Mouse (Mus musculus) hindbrain, postnatal 0 days (tissue): ENCODE data around the gene Zfp217. TPM values are rescaled to one million over a fixed set of nuclear protein-coding genes. Genes with fewer than 3 reads are reported as not detected.
A peak's percentile ranks its signal among the peaks of the same experiment; 100 is the strongest.

Experiments used
- ATAC-seq: fragments of 200-750 bp; cut with Nextera tagmentation; 2 replicates; pipeline ENCODE4 v1.8.0; 2017; ENCODE audit warnings: mild to moderate bottlenecking, moderate TSS enrichment, moderate library complexity
- DNase-seq: peaks from one replicate; pipeline ENCODE4 v3.0.0-alpha.2; 2015; ENCODE audit warnings: low spot score
- H3K27ac ChIP-seq: fragments of 300-500 bp; sonication (generic); 2 replicates; pipeline ENCODE4 v1.5.1; 2014; ENCODE audit warnings: mild to moderate bottlenecking
- H3K27me3 ChIP-seq: fragments of 300-500 bp; sonication (generic); 2 replicates; pipeline ENCODE4 v1.6.1; 2014; ENCODE audit warnings: low read length, mixed read lengths; ENCODE audit not compliant: insufficient read depth
- H3K36me3 ChIP-seq: fragments of 300-500 bp; sonication (generic); 2 replicates; pipeline ENCODE4 v1.6.1; 2014; ENCODE audit warnings: low read length, mixed read lengths; ENCODE audit not compliant: insufficient read depth
- H3K4me1 ChIP-seq: fragments of 300-500 bp; sonication (generic); 2 replicates; pipeline ENCODE4 v1.6.1; 2014; ENCODE audit warnings: antibody characterized with exemption, low read length, mixed read lengths; ENCODE audit not compliant: insufficient read depth
- H3K4me2 ChIP-seq: fragments of 300-500 bp; sonication (generic); 2 replicates; pipeline ENCODE4 v1.6.1; 2014; ENCODE audit warnings: low read depth, mild to moderate bottlenecking, low read length, moderate library complexity, mixed read lengths
- H3K4me3 ChIP-seq: fragments of 300-500 bp; sonication (generic); 2 replicates; pipeline ENCODE4 v1.5.1; 2014; ENCODE audit warnings: low read length
- H3K9ac ChIP-seq: fragments of 300-500 bp; sonication (generic); replicated peaks from 2 replicates; pipeline ENCODE4 v1.6.1; 2014; ENCODE audit warnings: mild to moderate bottlenecking, low read length, moderate library complexity, mixed read lengths
- H3K9me3 ChIP-seq: fragments of 300-500 bp; sonication (generic); 2 replicates; pipeline ENCODE4 v1.6.1; 2016; ENCODE audit warnings: low read length, mixed read lengths
- CTCF ChIP-seq: IDR thresholded peaks from 2 replicates; pipeline ENCODE4 v1.5.1; 2016; ENCODE audit warnings: antibody characterized with exemption, control low read depth, low read depth
- WGBS: fragments of 180-500 bp; shearing (Covaris S2); extraction: QIAGEN DNeasy Blood & Tissue Kit; methylation state at CpG from one replicate; pipeline ENCODE4 v1.1.7; 2014; 5-methylcytosine and 5-hydroxymethylcytosine counted together
- polyA plus RNA-seq: library from polyadenylated mRNA; unstranded; fragments of >200 nt; fragmentation: Nextera tagmentation; extraction: Ambion mirVana; gene quantifications from 2 replicates; pipeline ENCODE4 v1.2.1, GENCODE M21; 2015
- total RNA-seq: library from RNA; depleted of rRNA; stranded (reverse); fragments of >200 nt; gene quantifications from 2 replicates; pipeline ENCODE4 v1.2.3, GENCODE M21; 2014

Zfp217 gene
- total and polyA plus RNA-seq, 2 experiments from 2014 or later, result 0.61 to 8.5 TPM

DNA sequence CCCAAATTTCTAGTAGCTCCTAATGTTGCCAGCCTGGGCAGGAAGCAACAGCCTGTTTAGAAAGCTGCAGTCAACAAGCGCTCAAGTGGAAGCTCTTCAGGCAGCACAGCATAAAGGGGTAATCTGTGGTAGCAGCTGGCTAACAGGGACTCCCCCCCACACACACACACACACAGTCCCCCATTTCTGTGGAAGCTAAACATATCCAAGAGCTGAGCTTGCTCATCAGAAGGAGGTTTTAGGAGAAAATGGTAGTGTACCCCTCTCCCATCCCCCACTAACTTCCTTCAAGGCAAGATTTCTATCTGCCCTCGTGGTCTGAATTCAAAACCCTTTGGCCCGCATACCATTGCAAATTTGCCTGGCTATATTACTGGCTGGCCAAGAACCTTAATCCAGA, 20.4 kb downstream of the Zfp217 start:
- no peaks in the 10 kb centered on the region for H3K36me3 ChIP-seq
- DNase-seq, result no peak
- TF ChIP-seq CTCF, result no peak
- H3K9me3 ChIP-seq, result no peaks in the 10 kb centered on the region
- no peak overlapping the region for H3K27ac ChIP-seq
- ATAC-seq, result no peak
- no peak overlapping the region for H3K9ac ChIP-seq
- 48% methylated on average over 3 of the region's 3 CpGs for WGBS
- H3K27me3 ChIP-seq, result no peaks in the 10 kb centered on the region
- H3K4me3 ChIP-seq, result no peak overlapping the region
- no peak overlapping the region for H3K4me2 ChIP-seq
- no peaks in the 10 kb centered on the region for H3K4me1 ChIP-seq

- H3K36me3 ChIP-seq, result no peaks in the 10 kb centered on the region
- H3K9me3 ChIP-seq, result no peaks in the 10 kb centered on the region
- ATAC-seq, result no peak
- H3K4me1 ChIP-seq, result no peaks in the 10 kb centered on the region
- no peak overlapping the region for H3K27ac ChIP-seq
- H3K4me3 ChIP-seq, result no peak overlapping the region
- DNase-seq, result no peak
- no peaks in the 10 kb centered on the region for H3K27me3 ChIP-seq
- TF ChIP-seq CTCF, result no peak
- WGBS, result 83% methylated on average over 1 of the region's 1 CpGs
- no peak overlapping the region for H3K9ac ChIP-seq
- no peak overlapping the region for H3K4me2 ChIP-seq
Measured at GRCm38 (mm10) chr2:170126266-170126665, 21.6 kb downstream of the Zfp217 start.

- Histone ChIP-seq H3K4me2 (no peak overlapping the region), H3K27me3 (no peaks in the 10 kb centered on the region), H3K9me3 (no peaks in the 10 kb centered on the region), H3K9ac (no peak overlapping the region), H3K36me3 (peaks cover 6% of the 10 kb centered on the region; the same call in 1 of the 2 replicates), H3K4me1 (no peaks in the 10 kb centered on the region), H3K27ac (no peak overlapping the region), H3K4me3 (no peak overlapping the region)
- 87% methylated on average over 7 of the region's 7 CpGs for whole genome bisulfite sequencing
- no peak for ATAC-seq
- no peak for TF ChIP-seq CTCF
- no peak for DNase-seq
Measured at GRCm38 (mm10) chr2:170122197-170122596, 25.7 kb downstream of the Zfp217 start.

GRCm38 (mm10) chr2:170120139-170121027, 27.5 kb downstream of the Zfp217 start:
- Histone ChIP-seq H3K27ac (no peak overlapping the region), H3K4me3 (no peak overlapping the region), H3K27me3 (no peaks in the 10 kb centered on the region), H3K36me3 (peaks cover 6% of the 10 kb centered on the region; the same call in 1 of the 2 replicates), H3K4me1 (no peaks in the 10 kb centered on the region), H3K9me3 (no peaks in the 10 kb centered on the region), H3K9ac (no peak overlapping the region), H3K4me2 (no peak overlapping the region)
- TF ChIP-seq CTCF, result no peak
- ATAC-seq (no peak), DNase-seq (no peak)
- WGBS, result 84% methylated on average over 19 of the region's 19 CpGs

DNA sequence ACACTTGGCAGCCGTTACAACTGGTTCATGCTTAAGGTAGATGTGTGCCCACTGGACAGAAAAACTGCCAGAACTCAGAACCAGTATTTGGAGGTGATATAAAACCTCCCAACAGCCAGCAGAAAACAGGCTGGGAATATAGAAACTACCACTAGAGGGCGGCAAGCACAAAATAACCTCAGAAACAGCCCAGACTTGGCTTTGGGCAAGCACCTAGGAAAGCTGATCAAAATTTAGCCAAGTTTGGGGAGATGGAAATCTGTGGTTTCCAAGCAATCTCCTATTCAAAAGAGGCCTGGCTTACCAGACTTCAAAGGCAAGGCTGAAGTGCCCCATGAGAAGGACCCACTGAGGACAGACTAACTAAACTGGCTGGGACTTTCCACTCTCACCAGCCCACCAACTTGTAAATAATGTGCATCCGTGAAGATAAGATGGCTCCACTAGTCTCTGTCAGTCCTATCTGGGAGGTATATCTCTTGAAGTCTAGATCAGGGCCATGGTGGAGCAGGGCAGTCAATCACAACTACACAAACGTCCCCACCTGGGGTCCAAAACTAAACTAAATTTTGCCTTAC, 31.1 kb downstream of the Zfp217 start:
- H3K27ac ChIP-seq, result peak overlapping the region; percentile 20; the same call in 1 of the 2 replicates
- H3K9ac ChIP-seq, result no peak overlapping the region
- ATAC-seq (peak; percentile 53; the same call in 1 of the 2 replicates), DNase-seq (peak; percentile 91)
- H3K4me3 ChIP-seq, result no peak overlapping the region
- H3K27me3 ChIP-seq, result no peaks in the 10 kb centered on the region
- TF ChIP-seq CTCF, result peak; percentile 88
- 41% methylated on average over 4 of the region's 4 CpGs for WGBS
- peaks cover 6% of the 10 kb centered on the region; the same call in 1 of the 2 replicates for H3K36me3 ChIP-seq
- H3K4me2 ChIP-seq, result no peak overlapping the region
- H3K4me1 ChIP-seq, result no peaks in the 10 kb centered on the region
- H3K9me3 ChIP-seq, result no peaks in the 10 kb centered on the region

DNA sequence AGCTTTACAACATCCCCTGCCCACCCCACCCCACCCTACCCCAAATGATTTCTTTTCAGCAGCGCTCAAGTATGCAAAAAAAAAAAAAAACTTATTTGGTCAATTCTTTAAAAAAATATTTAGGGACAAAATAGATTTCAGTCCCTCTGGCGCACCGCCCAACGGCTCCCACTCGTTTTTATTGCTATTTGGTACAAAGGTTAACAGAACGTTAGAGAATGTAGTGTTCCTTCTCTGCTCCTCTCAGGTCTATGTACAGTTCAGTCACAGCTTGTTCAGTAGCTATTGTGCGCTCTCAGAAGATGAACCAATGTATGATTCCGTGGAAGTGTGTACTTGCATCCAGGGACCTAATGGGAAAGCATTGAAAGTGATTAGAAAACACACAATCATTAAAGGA, 37.6 kb downstream of the Zfp217 start:
- 81% methylated on average over 8 of the region's 8 CpGs for WGBS
- no peak overlapping the region for H3K4me3 ChIP-seq

GRCm38 (mm10) chr2:170109528-170109927, 38.4 kb downstream of the Zfp217 start:
- no peak for ATAC-seq
- no peak for DNase-seq
- no peak overlapping the region for H3K9ac ChIP-seq
- H3K4me1 ChIP-seq, result no peaks in the 10 kb centered on the region
- no peak overlapping the region for H3K27ac ChIP-seq
- 40% methylated on average over 5 of the region's 5 CpGs for WGBS
- H3K4me2 ChIP-seq, result no peak overlapping the region
- no peaks in the 10 kb centered on the region for H3K9me3 ChIP-seq
- H3K27me3 ChIP-seq, result no peaks in the 10 kb centered on the region
- TF ChIP-seq CTCF, result no peak
- H3K36me3 ChIP-seq, result no peaks in the 10 kb centered on the region
- no peak overlapping the region for H3K4me3 ChIP-seq

More for the DNA sequence above, 37.6 kb downstream of the Zfp217 start:
- Histone ChIP-seq H3K9me3 (no peaks in the 10 kb centered on the region), H3K27me3 (no peaks in the 10 kb centered on the region), H3K4me2 (no peak overlapping the region), H3K36me3 (no peaks in the 10 kb centered on the region), H3K27ac (no peak overlapping the region), H3K9ac (no peak overlapping the region), H3K4me1 (no peaks in the 10 kb centered on the region)
- no peak for DNase-seq
- TF ChIP-seq CTCF, result no peak
- no peak for ATAC-seq
